Mouse (Mus musculus) testis, adult 2 months (tissue): ENCODE results near the gene Wdr91.

Experiments used
- CTCF ChIP-seq: fragments of 200-500 bp; IDR thresholded peaks from 2 replicates; pipeline ENCODE4 v1.5.1; 2012; ENCODE audit warnings: low read depth, mild to moderate bottlenecking, inconsistent platforms, low read length, moderate library complexity; ENCODE audit not compliant: control insufficient read depth, insufficient read depth, insufficient replicate concordance
- POLR2A ChIP-seq: fragments of 200-500 bp; IDR thresholded peaks from 2 replicates; pipeline ENCODE4 v1.6.1; 2012; ENCODE audit warnings: low read depth, mild to moderate bottlenecking, inconsistent platforms, low read length, moderate library complexity; ENCODE audit not compliant: control insufficient read depth

DNA sequence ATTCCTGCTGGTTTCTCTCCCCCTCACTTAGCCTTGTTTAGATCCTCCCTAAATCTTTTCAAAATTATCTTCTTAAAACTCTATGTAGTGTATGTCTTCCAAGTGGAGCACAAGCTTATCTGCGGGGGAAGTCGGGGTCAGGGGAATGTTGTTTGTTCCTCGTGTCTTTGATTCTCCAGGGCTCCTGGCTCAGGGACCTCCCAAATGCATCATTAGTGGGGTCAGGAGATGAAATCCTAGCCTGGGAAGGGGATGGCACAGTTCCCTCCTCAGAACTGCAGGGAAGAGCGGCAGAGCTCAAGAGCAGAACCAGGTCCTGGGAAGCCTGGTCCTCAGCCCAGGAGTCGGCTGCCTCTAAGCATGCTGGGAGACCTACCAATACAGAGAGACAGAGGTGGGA lies 45.5 kb downstream of the Wdr91 start:
- TF ChIP-seq CTCF (no peak), POLR2A (no peak)
